Mouse (Mus musculus) layer of hippocampus, adult 2 months (tissue): ENCODE data around the gene Csf2. TPM values are rescaled to one million over a fixed set of nuclear protein-coding genes. Genes with fewer than 3 reads are reported as not detected.

Source experiments
- DNase-seq, 2 experiments: peaks; one replicate each; pipeline ENCODE4 v3.0.0; 2022; ENCODE audit warnings: low spot score in 2 of 2
- H3K27ac ChIP-seq: fragments of 200-600 bp; 2 replicates; pipeline ENCODE4 v1.8.1; 2022
- H3K4me3 ChIP-seq: fragments of 200-600 bp; 2 replicates; pipeline ENCODE4 v1.8.1; 2022; ENCODE audit warnings: mild to moderate bottlenecking
- CTCF ChIP-seq: fragments of 200-600 bp; conservative IDR thresholded peaks from 2 replicates; pipeline ENCODE4 v1.8.1; 2022; ENCODE audit warnings: antibody characterized with exemption, mild to moderate bottlenecking, moderate library complexity
- total RNA-seq, 2 experiments: library from RNA; stranded (reverse); gene quantifications; 2 replicates each; pipeline ENCODE4 v1.2.3; 2021

Csf2 gene
- total RNA-seq, 2 experiments from 2014 or later = not detected

DNA sequence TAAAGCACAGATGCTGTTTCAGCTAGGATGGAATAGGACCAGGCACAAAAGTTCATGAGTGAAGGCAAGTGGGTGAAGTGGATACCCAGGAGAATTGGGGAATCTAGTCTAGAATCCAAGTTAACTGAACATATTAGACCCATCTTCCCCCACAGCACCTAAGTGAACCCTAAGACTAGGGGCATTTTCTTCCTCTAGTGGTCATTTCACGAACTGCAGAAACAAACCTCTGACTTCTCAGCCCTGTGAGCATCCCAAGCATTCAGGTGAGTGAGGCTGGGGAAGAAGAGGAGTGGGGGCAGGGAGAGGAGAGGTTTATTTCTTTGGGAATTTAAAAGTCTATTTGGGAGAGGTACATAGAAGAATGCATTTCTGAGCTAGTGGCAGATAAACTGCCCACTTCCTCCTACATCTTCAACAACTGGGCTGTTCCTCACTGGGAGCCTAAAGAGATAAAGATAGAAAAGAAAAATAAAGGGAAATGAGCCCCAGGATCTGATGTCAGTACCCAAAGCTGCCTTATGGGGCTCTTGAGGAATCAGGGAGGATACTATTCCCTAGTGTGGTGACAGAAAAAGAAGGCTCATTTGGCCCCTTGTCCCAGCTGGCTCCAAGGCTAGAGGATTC, 14.1 kb upstream of the Csf2 start:
- H3K4me3 ChIP-seq = no peak overlapping the region
- no peak overlapping the region for H3K27ac ChIP-seq
- no peak for DNase-seq
- peak; percentile 67 for TF ChIP-seq CTCF

DNA sequence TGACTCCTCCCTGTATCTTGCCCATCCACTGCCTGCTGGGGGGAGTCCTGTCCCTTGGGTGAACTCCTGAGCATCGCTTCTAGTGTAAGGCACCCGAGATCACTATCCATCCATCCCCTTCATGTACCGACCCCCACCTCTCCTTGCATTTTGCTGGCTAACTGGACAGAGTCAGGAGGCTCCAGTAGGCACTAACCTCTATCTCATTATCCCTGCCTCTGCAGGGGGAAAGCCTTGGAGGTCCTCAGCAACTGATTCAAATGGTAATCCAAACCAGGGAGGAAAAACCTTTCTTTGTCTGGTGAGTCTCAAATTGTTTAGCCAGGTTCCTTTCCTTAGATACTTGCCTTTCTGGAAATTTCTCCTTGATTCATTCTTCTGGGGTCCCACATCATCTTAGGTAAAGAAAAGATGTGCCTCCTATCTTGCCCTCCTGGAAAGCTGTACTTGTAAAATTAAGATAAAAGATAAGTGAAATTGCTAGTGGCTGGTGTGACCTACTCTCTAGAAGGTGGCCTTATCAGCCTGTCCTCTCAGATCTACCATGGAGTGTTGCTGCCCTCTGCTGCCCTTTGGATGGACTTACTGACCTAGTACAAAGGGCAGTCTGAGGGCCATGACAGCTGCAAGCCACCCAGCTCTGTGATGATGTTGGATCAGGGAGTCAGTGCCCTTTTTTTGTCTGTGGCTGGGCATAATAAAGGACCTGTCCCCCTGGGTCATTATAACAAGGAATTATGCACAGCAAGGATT, 7.3 kb upstream of the Csf2 start:
- peak; percentile 48 to 66 for DNase-seq
- peak; percentile 80 for TF ChIP-seq CTCF
- no peak overlapping the region for H3K27ac ChIP-seq
- H3K4me3 ChIP-seq = no peak overlapping the region

DNA sequence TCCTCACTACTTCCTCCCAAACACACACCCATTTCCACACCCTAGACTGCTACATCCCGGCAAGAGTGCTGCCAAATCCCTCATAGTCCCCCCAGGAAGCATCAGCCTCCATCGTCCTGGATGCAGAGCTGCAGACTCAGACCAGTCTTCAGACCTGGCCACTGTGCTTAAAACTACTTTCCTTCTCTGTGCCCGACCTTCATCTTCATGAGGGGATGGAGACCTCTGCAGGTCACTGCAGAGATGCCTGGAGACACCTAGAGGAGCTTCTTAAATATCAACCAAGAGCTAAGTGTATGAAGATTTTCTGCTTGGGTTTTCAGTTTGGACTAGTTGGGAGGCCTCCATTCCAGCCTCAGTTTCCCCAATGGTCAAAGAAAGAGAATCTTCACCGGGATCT, 4.6 kb upstream of the Csf2 start:
- Histone ChIP-seq H3K4me3 (no peak overlapping the region), H3K27ac (no peak overlapping the region)
- TF ChIP-seq CTCF = peak; percentile 67
- DNase-seq = no peak

DNA sequence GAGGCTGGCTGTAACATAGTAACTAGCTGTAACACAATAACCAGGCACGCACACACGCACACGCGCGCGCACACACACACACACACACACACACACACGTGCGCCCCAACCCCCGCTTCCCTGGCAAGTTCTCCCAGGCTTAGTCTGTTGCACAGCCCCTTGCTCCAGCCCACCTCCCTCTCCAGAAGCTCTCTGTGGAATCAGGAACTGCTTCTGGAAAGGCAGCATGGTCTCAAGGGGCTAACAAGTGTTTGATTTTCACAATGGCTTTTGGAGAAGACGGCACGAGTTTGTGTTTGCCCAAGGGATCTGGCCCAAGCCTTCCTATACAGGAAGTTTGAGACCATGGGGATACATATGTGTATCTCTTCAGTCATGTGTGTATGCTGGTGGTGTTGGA, 1.1 kb upstream of the Csf2 start:
- no peak overlapping the region for H3K4me3 ChIP-seq
- TF ChIP-seq CTCF = no peak
- no peak for DNase-seq
- H3K27ac ChIP-seq = no peak overlapping the region

DNA sequence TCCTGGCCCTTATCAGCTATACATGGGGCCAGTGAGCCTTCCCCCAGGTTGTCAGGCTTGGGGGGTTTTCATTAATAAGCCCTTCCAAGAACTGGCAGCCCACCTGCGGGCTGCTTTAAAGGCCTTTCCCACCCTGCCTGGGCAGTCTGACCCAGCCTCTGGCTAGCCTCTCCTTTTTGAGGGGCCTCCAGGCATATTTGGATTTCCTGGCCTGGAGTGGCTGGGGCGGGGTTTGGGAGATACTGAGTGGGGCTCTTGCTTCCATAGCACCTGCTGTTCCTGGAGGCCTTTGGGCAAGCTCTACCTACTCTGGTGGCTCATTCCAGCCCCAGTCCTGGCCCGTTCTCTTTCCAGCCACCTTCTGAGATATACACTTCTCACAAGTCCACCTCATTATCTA, 281 bp upstream of the Csf2 start:
- H3K4me3 ChIP-seq = no peak overlapping the region
- no peak overlapping the region for H3K27ac ChIP-seq
- no peak for DNase-seq
- TF ChIP-seq CTCF = no peak

DNA sequence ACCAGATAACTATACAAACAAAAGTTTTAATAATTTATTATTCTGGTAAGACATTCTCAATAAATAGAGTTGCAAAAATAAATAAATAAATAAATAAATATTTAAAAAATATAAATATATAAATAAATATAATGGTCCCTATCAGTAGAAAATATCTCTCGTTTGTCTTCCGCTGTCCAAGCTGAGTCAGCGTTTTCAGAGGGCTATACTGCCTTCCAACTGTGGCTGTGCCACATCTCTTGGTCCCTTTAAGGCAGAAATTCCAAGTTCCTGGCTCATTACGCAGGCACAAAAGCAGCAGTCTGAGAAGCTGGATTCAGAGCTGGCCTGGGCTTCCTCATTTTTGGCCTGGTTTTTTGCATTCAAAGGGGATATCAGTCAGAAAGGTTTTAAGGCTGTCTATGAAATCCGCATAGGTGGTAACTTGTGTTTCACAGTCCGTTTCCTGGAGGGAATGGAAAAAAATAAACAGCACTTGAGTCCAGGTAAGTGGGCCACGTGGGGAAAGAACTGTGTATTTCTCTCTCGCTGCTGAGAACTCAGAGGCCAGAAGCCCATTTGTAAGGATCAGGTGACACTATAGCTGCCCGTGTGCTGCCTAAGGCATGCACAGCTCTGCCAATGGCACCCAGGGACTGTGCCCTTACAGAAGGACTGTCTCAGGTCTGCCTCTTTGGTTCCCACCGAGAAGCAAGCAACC, 2.1 kb downstream of the Csf2 start:
- TF ChIP-seq CTCF = no peak
- DNase-seq = no peak
- Histone ChIP-seq H3K4me3 (no peak overlapping the region), H3K27ac (no peak overlapping the region)

DNA sequence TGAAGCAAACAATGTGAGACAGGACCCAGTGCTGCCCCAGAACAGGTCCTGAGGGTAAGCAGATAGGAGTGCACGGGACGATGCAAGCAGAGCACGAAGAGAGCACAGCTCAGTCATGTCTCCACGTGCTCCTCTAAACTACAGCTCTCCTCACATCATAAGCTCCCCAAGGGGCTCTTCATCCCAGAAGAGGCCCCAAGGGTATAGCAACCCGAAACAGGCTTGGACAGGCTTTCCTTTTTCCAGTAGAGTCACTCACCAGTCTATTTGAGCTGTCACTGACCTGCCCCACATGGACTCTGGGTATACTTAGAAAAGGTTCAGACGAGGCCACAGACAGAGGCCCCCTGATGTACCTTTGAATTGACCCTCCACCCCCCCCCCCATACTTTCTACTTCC, 5.0 kb downstream of the Csf2 start:
- H3K27ac ChIP-seq = no peak overlapping the region
- no peak overlapping the region for H3K4me3 ChIP-seq
- no peak for DNase-seq
- no peak for TF ChIP-seq CTCF

DNA sequence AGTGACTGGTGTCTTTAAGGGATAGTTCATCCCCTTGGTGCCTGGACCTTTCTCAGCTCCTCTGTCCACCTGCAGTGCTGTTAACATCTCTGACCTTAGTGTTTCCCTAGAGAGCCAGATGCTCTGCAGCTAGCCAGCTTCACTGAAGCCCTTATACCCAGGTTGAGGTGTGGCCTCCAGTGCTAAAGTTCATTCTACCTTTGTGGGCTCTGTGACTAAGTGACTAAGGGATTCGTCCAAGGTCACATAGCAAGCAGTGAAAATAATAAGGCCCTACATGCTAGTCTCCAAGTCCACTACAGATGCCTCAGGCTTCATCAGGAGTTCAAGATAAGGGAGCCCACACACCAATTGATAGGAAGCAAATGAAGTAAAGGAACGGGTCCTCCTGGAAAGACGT, 7.0 kb downstream of the Csf2 start:
- no peak for TF ChIP-seq CTCF
- DNase-seq = no peak
- no peak overlapping the region for H3K27ac ChIP-seq
- H3K4me3 ChIP-seq = no peak overlapping the region

DNA sequence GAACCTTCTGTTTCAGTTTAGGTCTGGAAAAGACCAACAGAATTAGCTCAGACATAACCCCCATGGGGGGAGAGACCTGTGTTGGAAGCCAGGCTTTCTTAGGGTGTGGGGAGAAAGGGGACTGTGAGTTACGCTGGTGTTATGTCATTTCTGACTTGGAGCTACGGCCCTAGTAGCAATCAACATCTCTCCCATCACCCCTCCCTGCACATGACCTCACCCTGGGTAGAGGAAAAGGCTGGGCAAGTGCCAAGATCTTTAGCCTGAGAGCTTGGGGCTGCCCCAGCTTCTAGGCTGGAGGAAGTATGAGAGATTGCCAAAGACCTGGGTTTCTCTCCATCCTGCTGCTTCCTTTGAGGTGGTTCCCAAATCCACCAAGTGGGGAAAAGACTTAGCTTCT, 12.5 kb downstream of the Csf2 start:
- Histone ChIP-seq H3K27ac (no peak overlapping the region), H3K4me3 (no peak overlapping the region)
- TF ChIP-seq CTCF = no peak
- DNase-seq = no peak

DNA sequence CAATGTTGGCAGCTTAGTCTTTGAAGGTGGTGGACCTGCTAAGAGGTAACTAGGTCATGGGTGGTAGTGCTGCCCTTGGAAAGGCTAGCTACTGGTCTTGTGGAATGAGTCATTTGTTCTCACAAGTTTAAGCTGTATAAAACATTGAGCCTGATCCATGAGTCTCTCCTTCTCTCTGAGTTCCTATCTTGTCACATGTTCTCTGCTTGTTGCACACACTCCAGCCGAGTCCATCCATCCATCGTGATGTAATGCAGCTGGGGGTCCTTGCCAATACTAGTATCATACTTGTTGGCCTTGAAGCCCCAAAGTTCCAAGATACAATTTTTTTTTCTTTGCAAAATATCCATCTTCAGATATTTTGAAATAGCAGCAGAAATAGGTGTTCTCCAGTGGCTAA, 22.0 kb downstream of the Csf2 start:
- no peak overlapping the region for H3K27ac ChIP-seq
- TF ChIP-seq CTCF = no peak
- no peak for DNase-seq
- H3K4me3 ChIP-seq = no peak overlapping the region

DNA sequence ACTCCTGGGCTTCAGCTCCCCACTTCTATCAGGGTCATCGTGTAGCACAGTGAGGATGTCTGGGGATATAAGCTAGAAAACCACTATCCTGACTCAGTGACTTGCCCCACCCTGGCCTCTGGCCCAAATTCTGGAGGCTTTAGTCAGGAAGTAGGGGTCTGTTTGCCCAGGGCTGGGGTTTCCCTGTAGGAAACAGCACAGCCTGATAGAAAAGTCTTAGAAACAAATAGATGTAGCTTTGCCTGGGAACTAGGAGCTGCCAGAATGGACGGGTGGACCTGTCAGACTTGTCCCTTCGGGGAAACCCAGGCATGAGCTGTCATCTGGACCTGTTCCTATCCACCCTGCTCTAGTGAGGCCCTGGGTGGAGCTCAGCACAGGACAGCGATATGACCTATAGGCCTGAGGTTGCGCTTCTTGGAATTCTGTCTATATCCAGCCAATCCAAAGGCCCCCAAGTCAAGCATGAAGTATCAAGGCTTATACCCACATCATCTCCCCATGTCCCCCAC, 24.9 kb downstream of the Csf2 start:
- no peak overlapping the region for H3K27ac ChIP-seq
- no peak for DNase-seq
- TF ChIP-seq CTCF = no peak
- H3K4me3 ChIP-seq = no peak overlapping the region

DNA sequence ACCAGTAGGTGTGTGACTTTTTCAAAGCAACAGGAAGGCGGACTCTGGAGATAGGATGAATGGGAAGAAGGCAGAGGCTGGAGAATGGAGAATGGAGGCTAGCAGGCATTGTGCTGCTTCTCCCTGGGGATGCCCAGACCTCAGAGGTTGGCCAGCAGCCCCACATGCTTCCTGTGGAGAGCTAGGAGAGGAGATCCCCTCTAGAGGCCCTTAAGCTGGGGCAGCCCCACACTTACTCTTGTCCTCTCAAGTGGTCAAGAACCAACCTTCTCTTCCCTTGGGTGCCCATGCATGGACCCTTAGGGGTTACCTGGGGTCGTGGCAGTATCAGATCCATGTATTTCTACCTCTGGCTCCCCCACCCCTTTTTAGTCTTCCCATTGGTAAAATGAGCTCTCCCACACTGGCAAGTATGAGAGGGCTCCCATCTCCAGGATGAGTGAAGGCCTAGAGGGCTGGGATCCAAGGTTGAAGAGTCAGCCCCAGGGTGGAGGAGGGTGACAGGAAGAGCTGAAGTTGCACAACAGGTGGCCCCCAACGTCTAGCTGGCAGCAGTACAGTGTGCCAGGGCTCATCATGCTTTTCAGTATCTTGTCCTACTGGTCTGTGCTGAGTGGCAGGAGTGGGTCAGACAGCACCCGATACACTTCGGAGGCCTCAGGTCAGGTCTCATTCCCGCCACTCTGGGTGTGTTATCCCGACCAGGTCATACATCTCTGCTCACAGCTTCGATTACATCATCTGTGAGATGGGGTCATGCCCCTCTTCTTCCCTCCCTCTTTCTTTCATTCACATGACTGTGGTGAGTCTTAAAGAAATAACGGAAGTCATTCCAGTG, 25.6 kb downstream of the Csf2 start:
- no peak overlapping the region for H3K4me3 ChIP-seq
- DNase-seq = no peak
- H3K27ac ChIP-seq = no peak overlapping the region
- no peak for TF ChIP-seq CTCF
